Mouse (Mus musculus): ENCODE results near the gene Crygb.
"Not testable (repeated sequence)": the region's sequence is repeated elsewhere in the genome, so short reads cannot be mapped to it uniquely, and the experiment has no call there.

GRCm38 (mm10) chr1:65050952-65051351 lies 31.1 kb downstream of the Crygb start, which contains the start of gene Cryge:
- TF ChIP-seq POLR2A (IDR thresholded peaks at IDR 0.05; ENCODE audit: borderline replicate concordance, control insufficient read depth, low read depth, low read length); CTCF (IDR thresholded peaks at IDR 0.05; ENCODE audit: control insufficient read depth, insufficient read depth, low read length): not testable (repeated sequence)

All from bone marrow, adult 2 months (tissue).